Mouse (Mus musculus) heart, postnatal 10 days (tissue): ENCODE measurements around the gene Lpin1. TPM values are rescaled to one million over a fixed set of nuclear protein-coding genes. Genes with fewer than 3 reads are reported as not detected.

ENCODE experiments used
- total RNA-seq, 2 experiments: library from RNA; stranded (reverse); gene quantifications; 2 replicates each; pipeline ENCODE4 v1.2.3; 2021

Lpin1 gene
- total RNA-seq, 2 experiments from 2014 or later: 65.1 to 106 TPM

Other genes with a start within 250 kb of the Lpin1 start
- 1 to 10 TPM; 3.5 to 5.6 TPM for gene Ntsr2, start 42.4 kb upstream of the Lpin1 start, total RNA-seq
- gene Greb1, start 189.9 kb upstream of the Lpin1 start, total RNA-seq: under 1 TPM; 0.55 to 0.74 TPM
- 10 to 100 TPM; 52.7 to 58.7 TPM for gene E2f6, start 200.0 kb upstream of the Lpin1 start, total RNA-seq